Mouse (Mus musculus) kidney, embryonic 16.5 days (tissue): ENCODE results near the gene Hoxb6. TPM values are rescaled to one million over a fixed set of nuclear protein-coding genes. Genes with fewer than 3 reads are reported as not detected.

Source experiments
- ATAC-seq: fragments of 200-750 bp; cut with Nextera tagmentation; 2 replicates; pipeline ENCODE4 v1.8.0; 2017; ENCODE audit warnings: moderate TSS enrichment; ENCODE audit not compliant: low FRiP score, low TSS enrichment
- H3K27ac ChIP-seq: fragments of 300-500 bp; sonication (generic); 2 replicates; pipeline ENCODE4 v1.5.1; 2014; ENCODE audit warnings: low read length
- H3K27me3 ChIP-seq: fragments of 300-500 bp; sonication (generic); 2 replicates; pipeline ENCODE4 v1.6.1; 2014; ENCODE audit warnings: low read length, control low read depth, mixed read lengths; ENCODE audit not compliant: insufficient read depth
- H3K36me3 ChIP-seq: fragments of 300-500 bp; sonication (generic); 2 replicates; pipeline ENCODE4 v1.6.1; 2014; ENCODE audit warnings: low read length, control low read depth, mixed read lengths; ENCODE audit not compliant: insufficient read depth
- H3K4me1 ChIP-seq: fragments of 300-500 bp; sonication (generic); 2 replicates; pipeline ENCODE4 v1.6.1; 2014; ENCODE audit warnings: low read length, control low read depth, mixed read lengths; ENCODE audit not compliant: insufficient read depth
- H3K4me2 ChIP-seq: fragments of 300-500 bp; sonication (generic); replicated peaks from 2 replicates; pipeline ENCODE4 v1.6.1; 2014; ENCODE audit warnings: low read depth, low read length
- H3K4me3 ChIP-seq: fragments of 300-500 bp; sonication (generic); 2 replicates; pipeline ENCODE4 v1.5.1; 2014; ENCODE audit warnings: mild to moderate bottlenecking, low read length
- H3K9ac ChIP-seq: fragments of 300-500 bp; sonication (generic); replicated peaks from 2 replicates; pipeline ENCODE4 v1.6.1; 2014; ENCODE audit warnings: low read length
- H3K9me3 ChIP-seq: fragments of 300-500 bp; sonication (generic); 2 replicates; pipeline ENCODE4 v1.6.1; 2016; ENCODE audit warnings: low read length, control low read depth
- WGBS: fragments of 180-500 bp; shearing (Covaris S2); extraction: QIAGEN DNeasy Blood & Tissue Kit; methylation state at CpG from one replicate; pipeline ENCODE4 v1.1.7; 2014; 5-methylcytosine and 5-hydroxymethylcytosine counted together
- polyA plus RNA-seq: library from polyadenylated mRNA; unstranded; fragments of >200 nt; fragmentation: Nextera tagmentation; extraction: Ambion mirVana; gene quantifications from 2 replicates; pipeline ENCODE4 v1.2.1, GENCODE M21; 2015

Gene Hoxb6
- polyA plus RNA-seq, 1 experiment from 2014 or later, result 50.3 TPM

DNA sequence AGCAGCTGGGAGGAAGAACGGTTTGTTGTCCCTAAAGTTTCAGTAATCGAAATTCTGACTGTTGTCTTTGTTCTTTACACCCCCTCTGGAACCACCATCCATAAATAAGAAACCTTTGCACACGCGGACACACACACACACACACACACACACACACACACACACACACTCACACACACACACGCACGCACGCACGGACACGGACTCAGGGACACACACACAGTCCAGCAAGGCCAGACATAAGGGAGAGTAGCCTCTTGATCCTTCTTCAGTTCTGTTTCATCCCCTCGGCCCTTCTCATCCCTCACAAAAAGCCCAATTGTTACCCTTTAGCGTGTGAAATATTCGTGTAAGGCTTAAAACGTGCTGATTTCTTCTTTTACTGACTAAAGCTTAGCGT, 14.0 kb upstream of the Hoxb6 start:
- peak overlapping the region; percentile 78 for H3K9ac ChIP-seq

GRCm38 (mm10) chr11:96278773-96279172, 13.5 kb upstream of the Hoxb6 start:
- Histone ChIP-seq H3K9me3 (no peaks in the 10 kb centered on the region), H3K27ac (peak overlapping the region; percentile 100; the same call in 1 of the 2 replicates), H3K4me2 (peak overlapping the region; percentile 90), H3K9ac (no peak overlapping the region; the same call in 1 of the 2 replicates), H3K4me3 (peak overlapping the region; percentile 84), H3K36me3 (no peaks in the 10 kb centered on the region), H3K27me3 (no peaks in the 10 kb centered on the region), H3K4me1 (peaks cover 58% of the 10 kb centered on the region)
- WGBS, result 0% methylated on average over 9 of the region's 9 CpGs
- peak; percentile 55; the same call in 1 of the 2 replicates for ATAC-seq

More for the DNA sequence above, 14.0 kb upstream of the Hoxb6 start:
- Histone ChIP-seq H3K9me3 (no peaks in the 10 kb centered on the region), H3K27me3 (no peaks in the 10 kb centered on the region), H3K4me2 (peak overlapping the region; percentile 90), H3K4me3 (peak overlapping the region; percentile 84), H3K36me3 (no peaks in the 10 kb centered on the region), H3K27ac (peak overlapping the region; percentile 86), H3K4me1 (peaks cover 62% of the 10 kb centered on the region)
- 7% methylated on average over 14 of the region's 14 CpGs for WGBS
- ATAC-seq, result no peak

DNA sequence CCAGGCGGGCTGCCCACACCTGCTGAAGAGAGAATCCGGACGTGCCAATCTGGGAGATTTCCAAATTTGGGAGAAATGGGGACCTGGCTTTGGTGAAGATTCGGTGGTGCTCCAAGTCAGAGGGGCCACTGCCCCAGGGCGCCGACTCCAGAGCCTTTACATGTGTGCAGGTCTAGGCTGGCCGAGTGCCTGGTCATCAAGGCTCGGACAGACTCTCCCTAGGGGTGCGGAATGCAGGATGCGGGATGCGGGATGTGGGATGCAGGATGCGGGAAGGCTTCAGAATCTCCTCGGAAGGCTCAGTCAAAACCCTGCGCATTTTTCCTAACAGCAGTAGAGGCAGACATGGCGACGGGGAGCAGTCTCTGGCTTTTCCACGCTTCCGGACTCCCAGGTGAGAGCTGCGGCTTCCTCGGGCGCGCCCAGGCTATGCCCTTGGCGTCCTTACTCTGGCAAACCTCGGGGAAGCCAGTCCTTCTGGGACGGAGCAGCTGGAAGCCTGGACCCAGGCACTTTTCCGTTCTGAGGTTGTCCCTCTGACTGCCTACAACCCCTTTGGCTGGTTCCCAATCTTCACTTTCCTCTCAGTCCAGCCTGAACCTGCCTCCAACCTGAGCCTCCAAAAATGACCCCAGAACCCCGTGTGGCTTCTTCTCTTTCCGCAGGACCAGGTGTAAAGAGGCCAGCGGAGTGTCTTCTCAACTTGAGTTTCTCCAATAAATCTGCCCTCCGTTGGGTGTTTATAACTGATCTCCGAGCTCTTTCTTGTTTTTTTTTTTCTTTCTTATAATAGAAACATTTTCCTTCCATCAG, 12.6 kb upstream of the Hoxb6 start:
- no peaks in the 10 kb centered on the region for H3K36me3 ChIP-seq
- 6% methylated on average over 31 of the region's 31 CpGs for WGBS
- no peak for ATAC-seq
- H3K4me3 ChIP-seq, result peak overlapping the region; percentile 84
- H3K4me1 ChIP-seq, result peaks cover 53% of the 10 kb centered on the region
- peak overlapping the region; percentile 79 for H3K9ac ChIP-seq
- H3K4me2 ChIP-seq, result peak overlapping the region; percentile 90
- H3K27ac ChIP-seq, result peak overlapping the region; percentile 100
- H3K27me3 ChIP-seq, result no peaks in the 10 kb centered on the region
- no peaks in the 10 kb centered on the region for H3K9me3 ChIP-seq

DNA sequence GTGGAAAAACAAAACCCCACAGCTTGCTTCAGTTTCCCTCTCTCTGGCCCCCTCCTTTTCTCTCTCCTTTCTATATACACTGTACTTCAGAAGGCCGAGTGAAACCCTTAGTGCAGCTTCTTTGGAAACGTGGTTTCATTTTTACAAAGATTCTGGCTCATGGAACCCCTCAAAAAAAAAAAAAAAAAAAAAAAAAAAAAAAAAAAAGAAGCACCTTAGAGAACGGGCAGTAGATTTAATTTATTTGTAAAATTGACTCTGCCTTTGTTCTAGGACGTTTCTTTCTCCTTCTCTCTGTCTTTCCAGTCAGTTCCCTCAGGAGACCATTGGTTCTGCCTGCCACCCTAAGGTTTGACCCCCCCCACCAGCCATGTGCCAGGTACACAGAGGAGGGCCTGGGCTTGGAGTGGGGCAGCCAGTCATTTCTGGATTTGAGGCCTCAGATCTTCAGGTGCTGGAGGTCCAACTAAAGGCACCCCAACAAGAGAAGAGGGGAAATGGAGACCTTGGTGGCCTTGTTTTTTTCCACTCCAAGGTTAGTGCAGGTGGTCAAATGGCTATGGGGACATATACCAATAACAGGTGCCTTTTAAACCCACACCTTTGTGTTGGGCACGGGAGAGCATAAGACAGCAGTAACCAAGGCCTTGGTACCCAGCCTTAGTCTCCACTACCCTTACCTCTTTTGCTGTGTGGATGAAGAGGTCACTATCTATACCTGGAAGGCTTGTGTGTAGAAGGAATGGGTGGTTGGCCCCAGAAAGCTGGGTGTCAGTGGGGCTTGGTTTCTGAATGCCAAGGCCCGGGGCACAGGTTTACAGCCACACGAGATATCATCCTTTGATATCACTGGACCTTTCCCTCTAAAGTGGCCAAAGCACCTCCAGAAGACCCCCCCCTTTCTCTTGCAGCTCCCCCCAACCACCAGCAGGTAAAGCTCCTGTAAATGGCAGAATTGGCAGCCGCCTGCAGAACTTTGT, 11.6 kb upstream of the Hoxb6 start:
- peak overlapping the region; percentile 90 for H3K4me2 ChIP-seq
- H3K36me3 ChIP-seq, result no peaks in the 10 kb centered on the region
- ATAC-seq, result no peak
- H3K4me1 ChIP-seq, result peaks cover 50% of the 10 kb centered on the region
- peak overlapping the region; percentile 79 for H3K9ac ChIP-seq
- no peaks in the 10 kb centered on the region for H3K9me3 ChIP-seq
- peak overlapping the region; percentile 84 for H3K4me3 ChIP-seq
- WGBS, result 22% methylated on average over 8 of the region's 8 CpGs
- peak overlapping the region; percentile 100 for H3K27ac ChIP-seq
- no peaks in the 10 kb centered on the region for H3K27me3 ChIP-seq

DNA sequence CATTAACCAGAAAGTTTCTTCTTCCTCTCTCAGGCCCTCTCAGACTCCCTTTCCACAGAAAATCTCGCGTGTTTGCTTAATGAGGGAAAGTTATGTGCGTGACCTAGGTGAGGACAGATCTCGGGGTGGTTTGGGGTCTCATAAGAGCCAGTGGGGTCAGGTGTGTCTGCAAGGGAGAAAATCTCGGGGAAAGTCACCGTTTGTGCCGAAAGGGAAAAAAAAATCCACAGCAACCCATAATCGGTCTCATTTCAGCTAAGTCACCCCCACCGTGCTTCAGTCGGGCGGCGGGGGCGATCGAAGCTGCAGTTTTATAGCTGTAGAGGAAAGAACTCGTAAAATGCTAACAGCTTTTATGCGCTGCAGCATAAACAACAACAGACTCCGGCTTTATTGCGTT, 10.9 kb upstream of the Hoxb6 start:
- peak overlapping the region; percentile 79 for H3K9ac ChIP-seq
- ATAC-seq, result no peak
- H3K9me3 ChIP-seq, result no peaks in the 10 kb centered on the region
- peak overlapping the region; percentile 90 for H3K4me2 ChIP-seq
- peaks cover 43% of the 10 kb centered on the region for H3K4me1 ChIP-seq
- peak overlapping the region; percentile 84 for H3K4me3 ChIP-seq
- peak overlapping the region; percentile 100 for H3K27ac ChIP-seq
- no peaks in the 10 kb centered on the region for H3K36me3 ChIP-seq
- WGBS, result 7% methylated on average over 18 of the region's 18 CpGs
- no peaks in the 10 kb centered on the region for H3K27me3 ChIP-seq

- WGBS, result under 1% methylated on average over 27 of the region's 27 CpGs
Measured at GRCm38 (mm10) chr11:96281855-96282570, 10.3 kb upstream of the Hoxb6 start, which contains the start of gene Hoxb8. Hoxb8 (plus strand) TSS chr11:96281905.

GRCm38 (mm10) chr11:96282795-96283430, 9.4 kb upstream of the Hoxb6 start:
- Histone ChIP-seq H3K9me3 (no peaks in the 10 kb centered on the region), H3K4me1 (peaks cover 35% of the 10 kb centered on the region), H3K27ac (peak overlapping the region; percentile 100), H3K27me3 (no peaks in the 10 kb centered on the region), H3K4me2 (peak overlapping the region; percentile 90), H3K9ac (peak overlapping the region; percentile 99), H3K36me3 (no peaks in the 10 kb centered on the region), H3K4me3 (peak overlapping the region; percentile 84)
- ATAC-seq, result no peak
- under 1% methylated on average over 49 of the region's 49 CpGs for WGBS

More at GRCm38 (mm10) chr11:96281855-96282570, 10.3 kb upstream of the Hoxb6 start, which contains the start of gene Hoxb8:
- H3K36me3 ChIP-seq, result no peaks in the 10 kb centered on the region
- H3K4me1 ChIP-seq, result peaks cover 36% of the 10 kb centered on the region
- peak within 1 kb of the TSS; percentile 84 for H3K4me3 ChIP-seq
- peak within 1 kb of the TSS; percentile 90 for H3K4me2 ChIP-seq
- no peaks in the 10 kb centered on the region for H3K9me3 ChIP-seq
- no peak for ATAC-seq
- H3K27me3 ChIP-seq, result no peaks in the 10 kb centered on the region
- H3K27ac ChIP-seq, result peak within 1 kb of the TSS; percentile 100
- H3K9ac ChIP-seq, result peak within 1 kb of the TSS; percentile 99

DNA sequence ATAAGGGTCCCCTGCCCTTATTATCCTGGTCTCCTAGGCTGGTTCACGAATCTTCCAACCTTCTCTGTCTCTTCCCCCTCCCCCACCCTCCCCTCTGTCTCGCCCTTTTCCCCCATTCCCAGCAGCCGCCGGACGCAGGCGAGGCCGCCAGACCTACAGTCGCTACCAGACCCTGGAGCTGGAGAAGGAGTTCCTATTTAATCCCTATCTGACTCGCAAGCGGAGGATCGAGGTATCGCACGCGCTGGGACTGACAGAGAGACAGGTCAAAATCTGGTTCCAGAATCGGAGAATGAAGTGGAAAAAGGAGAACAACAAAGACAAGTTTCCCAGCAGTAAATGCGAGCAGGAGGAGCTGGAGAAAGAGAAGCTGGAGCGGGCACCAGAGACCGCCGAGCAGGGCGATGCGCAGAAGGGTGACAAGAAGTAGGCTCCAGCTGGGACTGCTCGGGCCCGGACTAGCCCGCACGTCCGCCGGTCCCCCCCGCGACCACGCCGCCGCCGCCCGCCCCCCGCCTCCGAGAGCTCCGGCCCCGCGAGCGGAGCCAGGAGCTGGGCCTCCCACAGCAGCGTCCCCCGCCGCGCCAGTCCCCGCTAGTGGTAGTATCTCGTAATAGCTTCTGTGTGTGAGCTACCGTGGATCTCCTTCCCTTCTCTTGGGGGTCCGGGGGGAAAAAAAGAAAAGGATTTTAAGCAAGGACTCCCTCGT, 8.1 kb upstream of the Hoxb6 start:
- Histone ChIP-seq H3K27me3 (no peaks in the 10 kb centered on the region), H3K9ac (peak overlapping the region; percentile 99), H3K9me3 (no peaks in the 10 kb centered on the region), H3K4me3 (peak overlapping the region; percentile 84), H3K36me3 (no peaks in the 10 kb centered on the region), H3K27ac (peak overlapping the region; percentile 100), H3K4me2 (peak overlapping the region; percentile 90), H3K4me1 (peaks cover 35% of the 10 kb centered on the region)
- no peak for ATAC-seq
- under 1% methylated on average over 48 of the region's 49 CpGs for WGBS
